Mouse (Mus musculus) heart, adult 9 months (tissue): ENCODE results near the gene Znrf3.

Experiments used
- DNase-seq, 2 experiments: peaks; one replicate each; pipeline ENCODE4 v3.0.0; 2022; ENCODE audit warnings: low spot score in 2 of 2

The Znrf3 gene

GRCm38 (mm10) chr11:5398301-5399053, 46.2 kb downstream of the Znrf3 start:
- DNase-seq = no peak

GRCm38 (mm10) chr11:5390969-5391831, 53.4 kb downstream of the Znrf3 start:
- no peak for DNase-seq

GRCm38 (mm10) chr11:5382652-5383051, 62.0 kb downstream of the Znrf3 start:
- DNase-seq = no peak

- DNase-seq = peak in 1 of 2 experiments; percentile 5
Measured at GRCm38 (mm10) chr11:5381226-5381625, 63.4 kb downstream of the Znrf3 start.

- peak in 1 of 2 experiments; percentile 15 for DNase-seq
Measured at GRCm38 (mm10) chr11:5380275-5380674, 64.4 kb downstream of the Znrf3 start.

- DNase-seq = no peak
Measured at GRCm38 (mm10) chr11:5369176-5369575, 75.5 kb downstream of the Znrf3 start.

- no peak for DNase-seq
Measured at GRCm38 (mm10) chr11:5368492-5368891, 76.2 kb downstream of the Znrf3 start.

- no peak for DNase-seq
Measured at GRCm38 (mm10) chr11:5355266-5355764, 89.3 kb downstream of the Znrf3 start.

- peak; percentile 21 to 37 for DNase-seq
Measured at GRCm38 (mm10) chr11:5354753-5355152, 89.9 kb downstream of the Znrf3 start.

- no peak for DNase-seq
Measured at GRCm38 (mm10) chr11:5353032-5353431, 91.6 kb downstream of the Znrf3 start.

GRCm38 (mm10) chr11:5349483-5349882, 95.2 kb downstream of the Znrf3 start:
- DNase-seq = no peak

- no peak for DNase-seq
Measured at GRCm38 (mm10) chr11:5346845-5347640, 97.6 kb downstream of the Znrf3 start.

- DNase-seq = no peak
Measured at GRCm38 (mm10) chr11:5343748-5344147, 100.9 kb downstream of the Znrf3 start.

GRCm38 (mm10) chr11:5339732-5340131, 104.9 kb downstream of the Znrf3 start:
- no peak for DNase-seq

- DNase-seq = no peak
Measured at GRCm38 (mm10) chr11:5336852-5337251, 107.8 kb downstream of the Znrf3 start.

- DNase-seq = no peak
Measured at GRCm38 (mm10) chr11:5336269-5336668, 108.4 kb downstream of the Znrf3 start.

- DNase-seq = no peak
Measured at GRCm38 (mm10) chr11:5330851-5331250, 113.8 kb downstream of the Znrf3 start.

GRCm38 (mm10) chr11:5327693-5328092, 117.0 kb downstream of the Znrf3 start:
- no peak for DNase-seq

- DNase-seq = no peak
Measured at GRCm38 (mm10) chr11:5326252-5326651, 118.4 kb downstream of the Znrf3 start.

- no peak for DNase-seq
Measured at GRCm38 (mm10) chr11:5325217-5325616, 119.4 kb downstream of the Znrf3 start.

- DNase-seq = no peak
Measured at GRCm38 (mm10) chr11:5324296-5324695, 120.4 kb downstream of the Znrf3 start.

- DNase-seq = no peak
Measured at GRCm38 (mm10) chr11:5321687-5322086, 123.0 kb downstream of the Znrf3 start.
